Mouse (Mus musculus): ENCODE results near the gene Hmox1. TPM values are rescaled to one million over a fixed set of nuclear protein-coding genes. Genes with fewer than 3 reads are reported as not detected.

Hmox1 gene
- polyA plus RNA-seq, 1 experiment: 23.9 TPM

Other genes with a start within 250 kb of the Hmox1 start
- 0.09 TPM in 1 of 2 replicates, not detected in the other for gene Isx, start 220.4 kb upstream of the Hmox1 start, polyA plus RNA-seq (2012; rRNA removed)
- 15.9 and 20.0 TPM in 2 replicates for gene Hmgxb4, start 100.3 kb upstream of the Hmox1 start, polyA plus RNA-seq (2012; rRNA removed)
- 67.1 and 71.9 TPM in 2 replicates for gene Tom1, start 59.9 kb upstream of the Hmox1 start, polyA plus RNA-seq (2012; rRNA removed)
- gene Mcm5, start 15.9 kb downstream of the Hmox1 start, polyA plus RNA-seq (2012; rRNA removed): 7.6 and 8.3 TPM in 2 replicates
- gene Rasd2, start 120.3 kb downstream of the Hmox1 start, polyA plus RNA-seq (2012; rRNA removed): 6.2 and 9.6 TPM in 2 replicates

Measured in gonadal fat pad, adult 2 months (tissue).